Mouse (Mus musculus) myocyte (in vitro differentiated cells): ENCODE measurements around the gene Gm20388.

Experiments used
- E2F4 ChIP-seq: IDR thresholded peaks from one replicate; pipeline ENCODE4 v1.6.1; 2011; ENCODE audit warnings: mild to moderate bottlenecking, control low read depth, moderate library complexity; ENCODE audit not compliant: insufficient read depth
- MAX ChIP-seq: IDR thresholded peaks from one replicate; pipeline ENCODE4 v1.6.1; 2011; ENCODE audit warnings: low read depth, mild to moderate bottlenecking, control low read depth
- SRF ChIP-seq: IDR thresholded peaks from one replicate; pipeline ENCODE4 v1.6.1; 2011; ENCODE audit warnings: low read depth; ENCODE audit not compliant: control insufficient read depth, insufficient read length

- no peak for TF ChIP-seq MAX
- no peak for TF ChIP-seq SRF
- TF ChIP-seq E2F4, result no peak
Measured at GRCm38 (mm10) chr8:120598579-120598978, 687.9 kb downstream of the Gm20388 start.
